Mouse (Mus musculus) thymus, postnatal 0 days (tissue): ENCODE results near the gene Vwa5b2. TPM values are rescaled to one million over a fixed set of nuclear protein-coding genes. Genes with fewer than 3 reads are reported as not detected.

Source experiments
- microRNA counts: library from miRNA; unstranded; fragments of <30 nt; microRNA quantifications from one replicate; lab custom pipeline; 2015
- microRNA-seq: library from miRNA; unstranded; fragments of <30 nt; microRNA quantifications from one replicate; pipeline ENCODE4, GENCODE M21; 2016; ENCODE audit warnings: borderline number of aligned reads
- polyA plus RNA-seq: library from polyadenylated mRNA; unstranded; fragments of >200 nt; fragmentation: Nextera tagmentation; extraction: Ambion mirVana; gene quantifications from 2 replicates; pipeline ENCODE4 v1.2.1, GENCODE M21; 2015

Gene Vwa5b2
- polyA plus RNA-seq, 1 experiment from 2014 or later, result not detected

MicroRNAs within 50 kb of the gene (microRNA counts, 519-probe panel; counts per million panel counts)
- microRNA mmu-miR-1224 (lab: Ali Mortazavi, UCI), result 5,202 counts per million, percentile 85 among the panel's probes with 10 or more counts

Small RNA genes within 50 kb of the gene (microRNA-seq; reads per million reads assigned to microRNA genes)
- not detected for gene Mir1224

Other genes starting within 250 kb of the Vwa5b2 start
- 64.8 and 82.9 TPM in 2 replicates for gene Abcc5, start 163.1 kb upstream of the Vwa5b2 start, polyA plus RNA-seq
- 91.5 and 92.0 TPM in 2 replicates for gene Eif2b5, start 90.7 kb upstream of the Vwa5b2 start, polyA plus RNA-seq
- 4.7 and 5.3 TPM in 2 replicates for gene Dvl3, start 72.5 kb upstream of the Vwa5b2 start, polyA plus RNA-seq
- gene Ap2m1, start 54.0 kb upstream of the Vwa5b2 start, polyA plus RNA-seq, result 397 and 421 TPM in 2 replicates
- 50.8 and 63.7 TPM in 2 replicates for gene Abcf3, start 40.9 kb upstream of the Vwa5b2 start, polyA plus RNA-seq
- gene Eef1akmt4, start 22.1 kb downstream of the Vwa5b2 start, polyA plus RNA-seq, result 26.4 and 32.3 TPM in 2 replicates
- not detected in 2 replicates for gene Gm49333, start 22.1 kb downstream of the Vwa5b2 start, polyA plus RNA-seq
- gene Alg3, start 22.3 kb downstream of the Vwa5b2 start, polyA plus RNA-seq, result 22.9 and 28.4 TPM in 2 replicates
- 0.48 and 0.52 TPM in 2 replicates for gene Camk2n2, start 31.8 kb downstream of the Vwa5b2 start, polyA plus RNA-seq
- gene Ece2, start 40.4 kb downstream of the Vwa5b2 start, polyA plus RNA-seq, result 0.08 and 0.23 TPM in 2 replicates
- gene Psmd2, start 62.2 kb downstream of the Vwa5b2 start, polyA plus RNA-seq, result 264 TPM in 2 replicates
- gene Eif4g1, start 78.8 kb downstream of the Vwa5b2 start, polyA plus RNA-seq, result 105 and 110 TPM in 2 replicates
- 2.1 and 2.3 TPM in 2 replicates for gene Fam131a, start 103.8 kb downstream of the Vwa5b2 start, polyA plus RNA-seq
- gene Polr2h, start 128.2 kb downstream of the Vwa5b2 start, polyA plus RNA-seq, result 116 and 117 TPM in 2 replicates
- gene Clcn2, start 128.3 kb downstream of the Vwa5b2 start, polyA plus RNA-seq, result 5.3 and 7.1 TPM in 2 replicates
- 0.91 and 1.3 TPM in 2 replicates for gene Chrd, start 143.7 kb downstream of the Vwa5b2 start, polyA plus RNA-seq
- 0.12 and 0.26 TPM in 2 replicates for gene Thpo, start 145.0 kb downstream of the Vwa5b2 start, polyA plus RNA-seq